Mouse (Mus musculus) olfactory bulb, adult 2 months (tissue): ENCODE measurements around the gene Wdfy2. TPM values are rescaled to one million over a fixed set of nuclear protein-coding genes. Genes with fewer than 3 reads are reported as not detected.

ENCODE experiments used
- H3K27ac ChIP-seq: fragments of 200-500 bp; 2 replicates; pipeline ENCODE4 v1.5.1; 2012; ENCODE audit warnings: low read depth, low read length; ENCODE audit not compliant: insufficient read depth
- H3K4me1 ChIP-seq: fragments of 200-500 bp; 2 replicates; pipeline ENCODE4 v1.6.1; 2012; ENCODE audit warnings: low read length; ENCODE audit not compliant: control insufficient read depth, insufficient read depth
- H3K4me3 ChIP-seq: fragments of 200-500 bp; 2 replicates; pipeline ENCODE4 v1.5.1; 2012; ENCODE audit warnings: mild to moderate bottlenecking, low read depth, low read length, moderate library complexity; ENCODE audit not compliant: insufficient read depth
- CTCF ChIP-seq: fragments of 200-500 bp; IDR thresholded peaks from 2 replicates; pipeline ENCODE4 v1.5.1; 2012; ENCODE audit warnings: low read depth, mild to moderate bottlenecking, low read length, moderate library complexity; ENCODE audit not compliant: insufficient read depth
- POLR2A ChIP-seq: fragments of 200-500 bp; IDR thresholded peaks from 2 replicates; pipeline ENCODE4 v1.6.1; 2012; ENCODE audit warnings: mild to moderate bottlenecking, low read depth, low read length, moderate library complexity; ENCODE audit not compliant: insufficient read depth
- WGBS: fragments of 180-500 bp; shearing (Covaris S2); methylation state at CpG from one replicate; pipeline ENCODE4 v1.1.7; 2018; 5-methylcytosine and 5-hydroxymethylcytosine counted together
- polyA plus RNA-seq: library from polyadenylated mRNA; stranded (reverse); fragments of >200 nt; gene quantifications from 2 replicates; pipeline ENCODE4 v1.2.4, GENCODE M21; 2012; ENCODE audit warnings: low replicate concordance; ENCODE audit not compliant: missing spikeins, insufficient read depth, insufficient read length

The Wdfy2 gene
- polyA plus RNA-seq, 1 experiment, result not detected

- WGBS, result 36% methylated on average over 5 of the region's 5 CpGs
- Histone ChIP-seq H3K27ac (peak overlapping the region; percentile 0; the same call in 1 of the 2 replicates), H3K4me1 (peaks cover 3% of the 10 kb centered on the region), H3K4me3 (no peak overlapping the region)
- no peak for TF ChIP-seq POLR2A
- no peak for TF ChIP-seq CTCF
Observed at GRCm38 (mm10) chr14:62928101-62928541, 90.6 kb downstream of the Wdfy2 start.

GRCm38 (mm10) chr14:62935361-62935760 is 97.9 kb downstream of the Wdfy2 start:
- TF ChIP-seq POLR2A (no peak), CTCF (no peak)
- Histone ChIP-seq H3K4me3 (no peak overlapping the region), H3K27ac (no peak overlapping the region), H3K4me1 (peaks cover 3% of the 10 kb centered on the region)
- WGBS, result 82% methylated on average over 9 of the region's 9 CpGs

DNA sequence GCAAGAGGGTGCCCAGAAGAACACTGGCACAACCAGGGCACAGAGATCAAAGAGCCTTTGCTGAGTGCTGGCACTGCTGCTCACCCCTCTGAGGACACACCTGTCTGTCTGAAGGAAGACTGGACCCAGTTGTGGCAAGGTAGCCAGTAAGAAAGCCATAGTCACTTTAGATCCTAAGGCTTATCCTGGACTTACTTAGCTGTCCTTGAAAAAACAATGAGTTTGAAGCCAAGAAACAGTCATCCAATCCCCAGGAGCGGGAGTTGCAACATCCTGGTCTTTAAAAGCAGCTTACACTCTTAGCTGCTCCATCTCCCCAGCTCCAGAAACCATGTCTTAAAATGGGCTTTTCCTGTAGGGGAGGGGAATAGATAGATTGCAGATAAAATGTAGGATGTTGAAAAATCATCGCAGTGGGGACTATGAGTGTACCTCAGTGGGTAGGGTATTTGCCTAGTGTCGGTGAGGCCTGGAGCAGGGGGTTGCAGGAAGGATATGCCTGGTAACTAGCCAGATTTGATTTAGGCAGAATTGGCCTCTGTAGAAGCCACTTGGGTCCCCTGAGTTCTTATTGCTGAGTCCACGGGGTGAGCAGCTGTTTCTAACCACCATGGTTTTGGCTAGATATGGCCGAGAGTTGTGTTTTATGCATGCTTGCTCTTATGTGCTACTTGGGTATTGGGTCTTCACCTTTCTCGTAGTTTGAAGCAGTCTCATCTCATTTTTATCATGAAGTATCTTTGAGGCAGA is 99.3 kb downstream of the Wdfy2 start:
- no peak for TF ChIP-seq POLR2A
- TF ChIP-seq CTCF, result no peak
- H3K4me3 ChIP-seq, result no peak overlapping the region
- peaks cover 8% of the 10 kb centered on the region for H3K4me1 ChIP-seq
- whole genome bisulfite sequencing, result 93% methylated on average over 6 of the region's 6 CpGs
- H3K27ac ChIP-seq, result no peak overlapping the region

- Histone ChIP-seq H3K4me3 (no peak overlapping the region), H3K4me1 (peaks cover 8% of the 10 kb centered on the region), H3K27ac (no peak overlapping the region)
- TF ChIP-seq POLR2A (no peak), CTCF (no peak)
- WGBS, result 53% methylated on average over 5 of the region's 5 CpGs
Observed at GRCm38 (mm10) chr14:62937675-62938074, 100.2 kb downstream of the Wdfy2 start.

DNA sequence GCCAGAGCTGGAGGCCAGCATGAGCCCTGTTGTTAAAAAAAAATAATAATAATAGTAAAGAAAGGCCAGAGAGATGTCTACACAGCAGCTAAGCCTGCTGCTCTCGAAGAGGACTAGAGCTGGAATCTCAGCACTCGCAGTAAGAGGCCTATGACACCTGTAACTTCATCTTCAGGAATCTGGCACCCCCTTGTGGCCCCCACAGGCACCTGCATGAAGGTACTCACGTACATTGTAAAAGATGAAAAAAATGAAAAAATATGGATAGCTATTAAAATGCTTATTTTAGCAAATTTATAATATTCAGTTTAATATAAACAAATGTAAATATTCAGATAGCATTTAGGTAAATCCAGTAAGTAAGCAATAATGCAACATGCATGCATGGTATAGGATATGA is 102.0 kb downstream of the Wdfy2 start:
- 98% methylated on average over 3 of the region's 3 CpGs for WGBS

GRCm38 (mm10) chr14:62940383-62941074 is 103.1 kb downstream of the Wdfy2 start:
- no peak for TF ChIP-seq CTCF
- TF ChIP-seq POLR2A, result no peak
- WGBS, result 56% methylated on average over 14 of the region's 14 CpGs
- Histone ChIP-seq H3K27ac (no peak overlapping the region), H3K4me3 (no peak overlapping the region), H3K4me1 (peaks cover 8% of the 10 kb centered on the region)

More for the DNA sequence above, 102.0 kb downstream of the Wdfy2 start:
- H3K4me1 ChIP-seq, result peaks cover 8% of the 10 kb centered on the region
- H3K4me3 ChIP-seq, result no peak overlapping the region
- TF ChIP-seq CTCF (no peak), POLR2A (no peak)
- no peak overlapping the region for H3K27ac ChIP-seq

- H3K4me1 ChIP-seq, result no peaks in the 10 kb centered on the region
- no peak for TF ChIP-seq POLR2A
- TF ChIP-seq CTCF, result no peak
- no peak overlapping the region for H3K27ac ChIP-seq
- WGBS, result 76% methylated on average over 3 of the region's 3 CpGs
- no peak overlapping the region for H3K4me3 ChIP-seq
Observed at GRCm38 (mm10) chr14:62946794-62947193, 109.3 kb downstream of the Wdfy2 start.

- TF ChIP-seq POLR2A (no peak), CTCF (no peak)
- Histone ChIP-seq H3K27ac (no peak overlapping the region), H3K4me1 (no peaks in the 10 kb centered on the region), H3K4me3 (no peak overlapping the region)
- 81% methylated on average over 9 of the region's 9 CpGs for WGBS
Observed at GRCm38 (mm10) chr14:62956091-62956490, 118.6 kb downstream of the Wdfy2 start.

- 89% methylated on average over 4 of the region's 4 CpGs for WGBS
- Histone ChIP-seq H3K4me3 (no peak overlapping the region), H3K4me1 (peaks cover 6% of the 10 kb centered on the region; the same call in 1 of the 2 replicates), H3K27ac (no peak overlapping the region)
- TF ChIP-seq POLR2A (no peak), CTCF (no peak)
Observed at GRCm38 (mm10) chr14:62963632-62964031, 126.2 kb downstream of the Wdfy2 start.
